In the genomic region with DNA sequence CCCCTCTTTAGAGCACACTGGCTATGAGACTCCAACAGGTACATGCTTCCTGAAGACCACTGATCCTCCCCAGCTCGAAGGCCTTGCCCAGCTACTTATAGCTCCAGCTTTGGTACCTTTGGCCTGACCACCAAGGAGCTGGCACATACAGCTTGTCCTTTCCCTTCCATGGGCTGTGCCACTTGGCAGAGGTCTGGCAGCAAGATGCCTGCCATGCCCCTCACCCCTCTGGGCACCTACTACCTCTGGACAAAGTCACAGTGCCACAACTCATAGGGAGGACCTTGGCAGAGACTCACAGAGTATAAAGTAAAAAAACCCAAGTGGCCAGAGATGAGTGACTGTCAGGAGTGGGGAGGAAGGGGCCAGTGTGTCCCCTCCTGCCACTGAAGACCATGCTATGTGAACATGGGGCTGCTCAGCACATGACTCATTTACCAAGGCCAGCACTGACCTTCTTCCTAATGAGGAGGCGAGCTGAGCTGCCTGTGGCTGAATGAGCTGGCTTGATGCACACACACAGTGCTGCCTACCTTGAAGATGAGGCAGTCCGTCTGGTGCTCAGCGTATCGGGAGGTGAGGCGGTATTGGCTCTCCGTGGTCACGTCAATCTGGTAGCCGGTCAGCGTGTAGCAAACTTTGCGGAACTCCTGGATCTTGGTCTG, we compare ENCODE assay signal across 12 mouse cellular contexts.
"Had no signal": no experiment of that assay in that cellular context is flagged by ENCODE, and none has a peak within 500 bp of the region (broad histone marks: within the 10 kb centered on the region; RNA-seq: fewer than 3 reads in every experiment).

No protein-coding gene starts in this region.

- H3K4me3 ChIP-seq: layer of hippocampus, adult 2 months; limb, embryonic 13.5 days; midbrain, embryonic 12.5 days had no signal

- H3K9ac ChIP-seq: limb, embryonic 13.5 days; liver, embryonic 14.5 days; midbrain, embryonic 12.5 days had no signal

- H3K4me2 ChIP-seq: limb, embryonic 13.5 days; midbrain, embryonic 12.5 days had no signal

- H3K9me3 ChIP-seq: limb, embryonic 13.5 days; midbrain, embryonic 12.5 days had no signal

- H3K27me3 ChIP-seq: limb, embryonic 13.5 days; midbrain, embryonic 12.5 days had no signal

- DNase-seq: kidney, postnatal 10 days; kidney, postnatal 4 days; left cerebral cortex, postnatal 4 days; lung, adult 18-20 months; right cerebral cortex, adult 18-20 months; right cerebral cortex, postnatal 25 days; thymus, postnatal 4 days had no signal

- H3K27ac ChIP-seq: layer of hippocampus, adult 2 months; limb, embryonic 13.5 days; liver, embryonic 14.5 days; midbrain, embryonic 12.5 days; stomach, postnatal 0 days had no signal
